Mouse (Mus musculus): ENCODE results near the gene Rwdd2a.

The Rwdd2a gene

GRCm38 (mm10) chr9:86571540-86572135 is at the start of gene Rwdd2a, which contains the start of gene Pgm3:
Gene Rwdd2a (plus strand): TSS chr9:86571991.
Gene Pgm3 (minus strand): TSS chr9:86571842.
- in situ Hi-C loops (cut with MboI) = no loop called here

- in situ Hi-C loops (cut with MboI) = no loop called here
These were observed 49.5 kb upstream of the Rwdd2a start for GRCm38 (mm10) chr9:86522335-86522734.

DNA sequence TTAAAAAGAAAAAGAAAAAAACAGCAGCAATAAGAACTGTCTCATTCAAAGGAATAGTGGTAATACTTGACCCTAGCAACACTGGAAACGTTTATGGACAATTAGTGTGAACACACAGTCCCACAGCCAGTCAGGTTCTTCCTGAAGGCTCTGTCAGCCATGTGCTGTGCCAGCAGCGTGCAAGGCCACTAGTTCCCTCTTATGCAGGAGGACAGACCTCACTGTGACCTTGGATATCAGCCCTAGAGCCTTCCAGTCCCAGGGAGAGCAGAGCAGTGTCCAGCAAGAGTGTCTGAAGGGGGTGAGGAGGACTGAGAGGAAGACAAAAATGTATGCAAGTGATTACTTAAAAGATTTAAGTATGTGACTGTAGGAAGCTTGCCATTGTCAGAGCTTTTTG is 46.2 kb upstream of the Rwdd2a start:
- in situ Hi-C loops (cut with MboI) = no loop called here

- in situ Hi-C loops (cut with MboI) = no loop called here
These were observed 37.7 kb upstream of the Rwdd2a start for GRCm38 (mm10) chr9:86534071-86534470.

DNA sequence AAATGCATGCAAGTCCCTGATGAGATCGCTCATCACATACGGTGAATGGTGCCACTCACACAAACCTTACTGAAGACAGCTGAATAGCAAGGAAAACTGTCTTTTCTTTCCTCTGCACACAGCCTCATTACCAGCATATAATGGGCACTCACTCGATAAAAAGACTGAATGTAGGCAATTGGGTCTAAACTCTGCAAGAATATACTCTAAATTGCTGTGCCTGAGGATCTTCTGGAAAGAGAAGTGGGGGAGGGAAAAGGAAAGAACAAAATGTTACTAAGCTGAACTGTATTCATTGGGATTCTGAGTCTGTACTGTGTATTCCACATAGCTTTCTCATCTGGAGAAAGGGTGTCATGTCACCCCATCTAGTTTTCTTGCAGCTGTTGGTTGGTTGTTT is 28.3 kb upstream of the Rwdd2a start:
- in situ Hi-C loops (cut with MboI) = no loop called here

DNA sequence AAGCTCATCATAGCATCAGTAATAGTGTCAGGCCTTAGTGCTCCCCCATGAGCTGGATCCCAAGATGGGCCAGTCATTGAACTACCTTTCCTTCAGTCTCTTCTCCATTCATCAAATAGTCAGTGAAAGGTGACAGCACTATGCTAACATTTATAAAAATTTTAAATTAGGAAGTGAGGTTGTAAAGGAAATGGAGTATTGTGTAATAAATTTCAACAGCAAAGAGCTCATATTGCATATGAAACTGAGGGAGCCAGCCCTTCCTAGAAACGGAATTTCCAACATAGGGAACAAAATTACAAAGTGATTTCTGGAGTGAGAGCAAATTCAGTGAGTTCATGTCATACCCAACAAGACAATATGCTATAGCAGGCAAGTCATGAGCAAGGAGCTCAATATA is 27.2 kb upstream of the Rwdd2a start:
- in situ Hi-C loops (cut with MboI) = no loop called here

DNA sequence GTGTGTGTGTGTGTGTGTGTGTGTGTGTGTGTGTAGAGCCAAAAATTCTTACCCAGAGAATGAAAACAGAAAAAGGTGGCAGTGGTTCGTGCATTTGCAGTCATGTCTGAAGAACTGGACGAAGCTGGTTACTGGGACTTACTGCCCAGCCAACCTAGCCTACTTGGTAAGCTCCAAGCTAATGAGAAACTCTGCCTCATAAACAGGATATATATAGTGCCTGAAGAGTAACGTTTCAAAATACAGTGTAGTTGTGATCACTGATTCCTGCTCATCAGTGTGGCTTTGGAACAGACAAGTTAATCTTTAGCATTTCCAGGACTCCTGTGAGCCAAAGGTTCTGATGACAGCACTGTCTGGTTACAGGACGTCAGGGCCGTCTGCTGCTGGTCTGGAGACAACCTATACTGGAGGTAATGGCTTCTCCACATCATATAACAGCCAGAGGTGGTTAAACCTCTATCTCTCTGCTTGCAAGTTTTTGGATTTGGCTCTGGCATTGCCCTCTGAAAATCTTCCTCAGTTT is 22.1 kb upstream of the Rwdd2a start:
- in situ Hi-C loops (cut with MboI) = no loop called here

DNA sequence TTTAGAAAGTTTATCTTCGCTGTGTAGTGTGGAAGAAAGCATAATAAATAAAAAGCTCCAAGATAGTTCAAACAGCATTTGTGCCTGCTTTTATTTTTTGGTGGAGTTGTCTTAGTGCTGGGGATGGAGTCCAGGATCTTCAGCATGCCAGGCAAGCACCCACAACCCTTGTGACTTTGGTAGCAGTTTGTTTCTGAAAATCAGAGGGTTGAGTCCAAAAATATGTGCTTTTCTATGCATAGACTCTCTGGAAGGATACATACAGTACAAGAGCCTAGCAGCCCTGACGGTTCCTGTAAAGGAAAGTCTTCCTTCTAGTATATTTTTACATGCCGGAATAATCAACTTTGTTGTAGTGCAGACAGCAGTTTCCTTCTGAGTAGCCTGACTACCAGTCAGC is 21.1 kb upstream of the Rwdd2a start:
- in situ Hi-C loops (cut with MboI) = no loop called here

GRCm38 (mm10) chr9:86553886-86554285 is 17.9 kb upstream of the Rwdd2a start:
- in situ Hi-C loops (cut with MboI) = no loop called here

DNA sequence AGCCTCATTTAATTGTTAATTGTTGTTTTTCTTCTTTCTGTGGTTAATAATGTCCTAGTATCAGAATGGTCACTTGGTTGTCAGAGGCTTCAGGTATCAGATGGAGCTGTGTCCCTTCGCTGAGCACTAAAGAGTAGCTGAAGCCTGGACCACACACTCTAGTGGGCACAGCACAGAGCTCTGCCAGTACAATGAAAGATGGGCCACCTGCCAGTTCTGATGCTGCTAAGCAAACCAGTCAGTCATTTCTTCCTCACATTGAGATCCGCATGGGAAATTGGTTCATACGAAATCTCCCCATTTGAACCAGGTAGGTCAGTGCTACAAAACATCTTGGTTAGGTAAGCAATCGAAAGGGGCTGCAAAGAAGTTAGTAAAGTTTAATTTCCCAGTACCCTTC is 17.1 kb upstream of the Rwdd2a start:
- in situ Hi-C loops (cut with MboI) = no loop called here

- in situ Hi-C loops (cut with MboI) = loop anchor here (10.0 kb wide), 1 partner anchor 96 kb away; the partner anchor contains the start of genes Dop1a and Ube2cbp
These were observed 11.2 kb upstream of the Rwdd2a start for GRCm38 (mm10) chr9:86560543-86560942.

- in situ Hi-C loops (cut with MboI) = loop anchor here (10.0 kb wide), 1 partner anchor 105 kb away; the partner anchor contains the start of genes Dop1a and Ube2cbp
These were observed 2.4 kb upstream of the Rwdd2a start for GRCm38 (mm10) chr9:86569314-86569910.

- in situ Hi-C loops (cut with MboI) = no loop called here
These were observed 1.4 kb upstream of the Rwdd2a start for GRCm38 (mm10) chr9:86570261-86570890.

GRCm38 (mm10) chr9:86570946-86571345 is 845 bp upstream of the Rwdd2a start:
- in situ Hi-C loops (cut with MboI) = no loop called here

DNA sequence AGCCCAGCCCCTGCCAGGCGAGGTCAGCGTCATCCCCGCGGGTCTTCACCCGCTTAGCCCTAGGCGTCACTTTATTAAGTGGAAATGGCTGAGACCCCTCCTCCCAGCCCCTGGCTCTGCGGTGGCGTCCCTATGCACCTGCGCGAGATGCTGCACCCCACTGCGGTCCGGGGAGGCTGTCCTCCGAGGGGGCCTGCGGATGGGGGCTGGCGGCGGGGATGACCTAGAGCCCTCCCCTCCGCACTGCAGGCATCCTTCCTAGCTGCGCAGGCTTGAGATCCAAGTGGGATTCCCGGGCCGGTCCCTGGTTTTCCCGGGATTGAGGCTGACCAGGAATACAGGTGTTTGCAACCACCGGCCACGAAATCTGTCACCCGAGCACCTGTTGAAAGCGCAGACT is 405 bp downstream of the Rwdd2a start:
- in situ Hi-C loops (cut with MboI) = no loop called here

- in situ Hi-C loops (cut with MboI) = no loop called here
These were observed 973 bp downstream of the Rwdd2a start for GRCm38 (mm10) chr9:86572636-86573291.

DNA sequence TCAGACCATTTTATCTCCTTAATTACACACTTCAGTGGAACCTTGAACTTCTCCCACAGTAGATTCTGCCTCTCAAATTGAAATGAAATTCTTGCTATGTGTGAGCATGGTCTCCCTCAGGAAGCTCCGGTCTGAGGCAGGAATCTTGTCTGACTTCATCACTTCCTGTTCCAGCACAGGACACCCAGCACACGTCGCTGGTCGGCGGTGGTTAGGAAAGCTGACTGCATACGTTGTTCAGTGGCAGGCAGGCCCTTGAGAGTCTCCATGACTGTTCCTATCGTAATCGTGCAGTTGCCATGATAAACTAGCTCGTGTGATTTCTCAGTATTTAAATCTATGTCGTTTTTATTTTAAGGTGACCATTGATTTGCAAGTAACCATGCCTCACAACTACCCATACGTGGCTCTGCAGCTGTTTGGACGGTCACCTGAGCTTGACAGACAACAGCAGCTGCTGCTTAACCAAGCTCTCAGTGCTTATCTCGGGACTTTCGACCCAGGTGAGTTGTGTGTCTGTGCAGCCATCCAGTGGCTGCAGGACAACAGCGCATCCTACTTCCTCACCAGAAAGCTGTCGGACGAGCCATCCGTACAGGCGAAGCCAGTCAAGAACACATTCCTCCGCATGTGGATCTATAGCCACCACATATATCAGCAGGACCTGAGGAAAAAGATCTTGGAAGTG is 2.0 kb downstream of the Rwdd2a start:
- in situ Hi-C loops (cut with MboI) = no loop called here

- in situ Hi-C loops (cut with MboI) = loop anchor here (25.0 kb wide), 1 partner anchor 662 kb away; no protein-coding TSS in a partner anchor
These were observed 3.4 kb downstream of the Rwdd2a start for GRCm38 (mm10) chr9:86575178-86575577.

- in situ Hi-C loops (cut with MboI) = loop anchor here (25.0 kb wide), 1 partner anchor 658 kb away; no protein-coding TSS in a partner anchor
These were observed 7.9 kb downstream of the Rwdd2a start for GRCm38 (mm10) chr9:86579657-86580056.

DNA sequence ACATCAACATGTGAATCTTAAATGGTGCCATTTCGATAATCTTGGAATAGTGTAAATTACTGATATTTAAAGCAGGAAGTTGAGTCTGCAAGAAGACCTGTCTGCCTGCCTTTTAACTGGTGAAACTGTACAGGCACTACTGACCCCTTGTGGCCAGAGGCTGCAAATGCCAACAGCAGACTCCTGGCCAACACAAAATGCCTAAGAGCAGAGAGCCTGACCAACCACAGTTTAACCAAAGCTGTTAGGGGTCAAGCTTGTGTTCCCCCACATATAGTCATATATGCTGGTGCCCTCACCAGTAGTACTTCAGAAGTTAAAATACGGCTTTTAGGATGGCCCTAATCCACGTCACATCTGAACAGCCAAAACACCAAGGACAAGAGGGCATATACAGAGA is 11.9 kb downstream of the Rwdd2a start:
- in situ Hi-C loops (cut with MboI) = loop anchor here (25.0 kb wide), 1 partner anchor 654 kb away; no protein-coding TSS in a partner anchor

DNA sequence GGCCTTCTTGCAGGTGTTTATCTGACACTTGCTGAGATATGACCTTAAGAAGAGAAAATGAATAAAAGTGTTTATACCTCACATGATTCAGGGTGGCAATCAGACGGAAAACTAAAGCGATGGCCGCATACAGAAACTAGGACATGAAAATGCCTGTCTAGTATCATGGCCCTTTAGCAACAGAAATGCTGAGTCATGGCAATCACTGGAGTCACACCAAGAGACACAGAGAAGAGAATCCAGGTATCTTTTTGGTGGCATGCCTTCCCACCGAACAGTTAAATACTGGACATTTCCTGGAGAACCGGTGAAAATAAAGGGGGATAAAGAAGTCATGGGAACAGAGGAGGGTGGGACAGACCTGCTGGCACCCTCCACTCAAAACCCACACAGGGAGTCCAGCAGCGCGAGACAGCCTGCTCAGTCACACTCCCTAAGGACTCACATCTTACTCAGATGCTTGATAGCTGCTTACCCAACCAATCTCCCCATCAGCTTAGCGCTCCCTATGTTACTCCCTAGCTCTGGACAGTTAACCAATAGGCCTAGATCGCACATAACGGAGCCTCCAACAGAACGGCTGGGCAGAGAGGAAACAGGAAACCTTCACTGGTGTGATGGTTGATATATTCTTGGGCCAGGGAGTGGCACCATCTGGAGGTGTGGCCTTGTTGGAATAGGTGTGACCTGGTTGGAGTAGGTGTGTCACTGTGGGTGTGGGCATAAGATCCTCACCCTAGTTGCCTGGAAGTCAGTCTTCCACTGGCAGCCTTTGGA is 15.4 kb downstream of the Rwdd2a start:
- in situ Hi-C loops (cut with MboI) = loop anchor here (25.0 kb wide), 1 partner anchor 650 kb away; no protein-coding TSS in a partner anchor

Data from mature B cell (primary cell).